Mouse (Mus musculus) kidney, adult 2 months (tissue): ENCODE measurements at regions not wholly inside any gene's neighbourhood (a gene's known extent, or its start where the extent isn't known, plus 50 kb on each side); places are given as distances from the start of the nearest gene placed in this dataset.

Source experiments
- DNase-seq: peaks from one replicate; pipeline ENCODE4 v3.0.0; 2021
- H3K27ac ChIP-seq: fragments of 200-500 bp; 2 replicates; pipeline ENCODE4 v1.5.1; 2012; ENCODE audit warnings: low read depth, low read length, control low read depth, inconsistent platforms; ENCODE audit not compliant: insufficient read depth
- H3K27me3 ChIP-seq: fragments of 200-500 bp; replicated peaks from 2 replicates; pipeline ENCODE4 v1.6.1; 2012; ENCODE audit warnings: mild to moderate bottlenecking, moderate library complexity, low read length, inconsistent platforms; ENCODE audit not compliant: control insufficient read depth, insufficient read depth
- H3K36me3 ChIP-seq: fragments of 200-500 bp; 2 replicates; pipeline ENCODE4 v1.6.1; 2012; ENCODE audit warnings: mild to moderate bottlenecking, moderate library complexity, low read length, inconsistent platforms; ENCODE audit not compliant: control insufficient read depth, insufficient read depth
- H3K4me1 ChIP-seq: fragments of 200-500 bp; 2 replicates; pipeline ENCODE4 v1.6.1; 2011; ENCODE audit warnings: low read length; ENCODE audit not compliant: control insufficient read depth, insufficient read depth
- H3K4me3 ChIP-seq: fragments of 200-500 bp; 2 replicates; pipeline ENCODE4 v1.5.1; 2011; ENCODE audit warnings: mild to moderate bottlenecking, low read depth, low read length, control low read depth; ENCODE audit not compliant: insufficient read depth
- CTCF ChIP-seq: fragments of 200-500 bp; conservative IDR thresholded peaks from 2 replicates; pipeline ENCODE4 v1.5.1; 2011; ENCODE audit warnings: low read depth, mild to moderate bottlenecking, control low read depth, low read length, moderate library complexity, mixed read lengths; ENCODE audit not compliant: insufficient read depth, insufficient read length
- POLR2A ChIP-seq: fragments of 200-500 bp; IDR thresholded peaks from one replicate; pipeline ENCODE4 v1.6.1; 2011; ENCODE audit warnings: low read depth, low read length, control low read depth
- WGBS: fragments of 180-500 bp; shearing (Covaris S2); methylation state at CpG from one replicate; pipeline ENCODE4 v1.1.7; 2018; 5-methylcytosine and 5-hydroxymethylcytosine counted together

DNA sequence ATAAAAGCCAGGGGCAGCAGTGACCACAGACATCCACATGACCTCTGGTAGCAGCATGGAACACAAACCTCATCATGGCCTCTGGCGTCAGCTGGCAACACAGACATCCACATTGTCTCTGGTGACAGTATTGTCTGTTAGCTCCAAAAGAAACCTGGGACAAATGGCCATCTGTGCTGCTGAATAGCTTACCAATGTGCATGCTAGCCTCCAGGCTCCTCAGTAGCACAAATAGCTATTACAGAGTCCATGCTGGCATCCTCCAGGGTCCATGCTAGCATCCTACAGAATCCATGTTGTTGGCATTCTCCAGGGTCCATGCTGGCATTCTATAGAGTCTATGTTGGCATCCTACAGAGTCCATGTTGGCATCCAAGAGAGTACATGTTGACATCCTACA, 596.9 kb upstream of the AI429214 start:
- WGBS: 83% methylated on average over 1 of the region's 1 CpGs
- H3K27me3 ChIP-seq: no peaks in the 10 kb centered on the region
- no peaks in the 10 kb centered on the region for H3K36me3 ChIP-seq
- H3K4me3 ChIP-seq: no peak overlapping the region
- H3K4me1 ChIP-seq: no peaks in the 10 kb centered on the region
- TF ChIP-seq POLR2A: no peak
- no peak for TF ChIP-seq CTCF
- H3K27ac ChIP-seq: no peak overlapping the region
- no peak for DNase-seq

DNA sequence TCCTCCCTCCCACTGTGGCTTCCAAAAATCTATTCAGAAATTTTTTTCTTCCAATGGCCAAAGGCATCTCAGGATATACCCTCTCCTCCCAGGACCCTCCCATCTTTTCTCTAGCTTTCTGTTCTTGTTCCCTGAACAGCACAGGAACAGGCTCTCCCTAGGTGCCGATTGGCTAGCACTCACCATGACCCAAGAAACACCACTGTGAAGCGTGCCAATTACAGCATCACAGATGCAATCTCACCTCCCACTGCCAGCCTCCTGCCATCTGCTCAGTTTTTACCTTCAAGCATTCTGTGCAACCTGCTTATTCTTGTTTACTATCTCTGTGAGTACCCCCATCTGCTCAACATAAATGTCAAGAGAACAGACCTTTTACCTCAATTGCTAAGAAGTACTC, 586.7 kb upstream of the AI429214 start:
- no peak for DNase-seq

More for the DNA sequence above, 586.7 kb upstream of the AI429214 start:
- TF ChIP-seq POLR2A (no peak), CTCF (no peak)
- 88% methylated on average over 2 of the region's 2 CpGs for WGBS
- H3K4me3 ChIP-seq: no peak overlapping the region
- no peak overlapping the region for H3K27ac ChIP-seq
- no peaks in the 10 kb centered on the region for H3K36me3 ChIP-seq
- H3K4me1 ChIP-seq: no peaks in the 10 kb centered on the region
- H3K27me3 ChIP-seq: no peaks in the 10 kb centered on the region
